Mouse (Mus musculus) hindbrain, postnatal 0 days (tissue): ENCODE results near the gene Pdxp. TPM values are rescaled to one million over a fixed set of nuclear protein-coding genes. Genes with fewer than 3 reads are reported as not detected.
A peak's percentile ranks its signal among the peaks of the same experiment; 100 is the strongest.

Experiments
- ATAC-seq: fragments of 200-750 bp; cut with Nextera tagmentation; 2 replicates; pipeline ENCODE4 v1.8.0; 2017; ENCODE audit warnings: mild to moderate bottlenecking, moderate TSS enrichment, moderate library complexity
- DNase-seq: peaks from one replicate; pipeline ENCODE4 v3.0.0-alpha.2; 2015; ENCODE audit warnings: low spot score
- H3K27ac ChIP-seq: fragments of 300-500 bp; sonication (generic); 2 replicates; pipeline ENCODE4 v1.5.1; 2014; ENCODE audit warnings: mild to moderate bottlenecking
- H3K27me3 ChIP-seq: fragments of 300-500 bp; sonication (generic); 2 replicates; pipeline ENCODE4 v1.6.1; 2014; ENCODE audit warnings: low read length, mixed read lengths; ENCODE audit not compliant: insufficient read depth
- H3K36me3 ChIP-seq: fragments of 300-500 bp; sonication (generic); 2 replicates; pipeline ENCODE4 v1.6.1; 2014; ENCODE audit warnings: low read length, mixed read lengths; ENCODE audit not compliant: insufficient read depth
- H3K4me1 ChIP-seq: fragments of 300-500 bp; sonication (generic); 2 replicates; pipeline ENCODE4 v1.6.1; 2014; ENCODE audit warnings: antibody characterized with exemption, low read length, mixed read lengths; ENCODE audit not compliant: insufficient read depth
- H3K4me2 ChIP-seq: fragments of 300-500 bp; sonication (generic); 2 replicates; pipeline ENCODE4 v1.6.1; 2014; ENCODE audit warnings: low read depth, mild to moderate bottlenecking, low read length, moderate library complexity, mixed read lengths
- H3K4me3 ChIP-seq: fragments of 300-500 bp; sonication (generic); 2 replicates; pipeline ENCODE4 v1.5.1; 2014; ENCODE audit warnings: low read length
- H3K9ac ChIP-seq: fragments of 300-500 bp; sonication (generic); replicated peaks from 2 replicates; pipeline ENCODE4 v1.6.1; 2014; ENCODE audit warnings: mild to moderate bottlenecking, low read length, moderate library complexity, mixed read lengths
- H3K9me3 ChIP-seq: fragments of 300-500 bp; sonication (generic); 2 replicates; pipeline ENCODE4 v1.6.1; 2016; ENCODE audit warnings: low read length, mixed read lengths
- CTCF ChIP-seq: IDR thresholded peaks from 2 replicates; pipeline ENCODE4 v1.5.1; 2016; ENCODE audit warnings: antibody characterized with exemption, control low read depth, low read depth
- WGBS: fragments of 180-500 bp; shearing (Covaris S2); extraction: QIAGEN DNeasy Blood & Tissue Kit; methylation state at CpG from one replicate; pipeline ENCODE4 v1.1.7; 2014; 5-methylcytosine and 5-hydroxymethylcytosine counted together
- polyA plus RNA-seq: library from polyadenylated mRNA; unstranded; fragments of >200 nt; fragmentation: Nextera tagmentation; extraction: Ambion mirVana; gene quantifications from 2 replicates; pipeline ENCODE4 v1.2.1, GENCODE M21; 2015
- total RNA-seq: library from RNA; depleted of rRNA; stranded (reverse); fragments of >200 nt; gene quantifications from 2 replicates; pipeline ENCODE4 v1.2.3, GENCODE M21; 2014

Gene Pdxp
- total and polyA plus RNA-seq, 2 experiments from 2014 or later = 141 to 300 TPM

DNA sequence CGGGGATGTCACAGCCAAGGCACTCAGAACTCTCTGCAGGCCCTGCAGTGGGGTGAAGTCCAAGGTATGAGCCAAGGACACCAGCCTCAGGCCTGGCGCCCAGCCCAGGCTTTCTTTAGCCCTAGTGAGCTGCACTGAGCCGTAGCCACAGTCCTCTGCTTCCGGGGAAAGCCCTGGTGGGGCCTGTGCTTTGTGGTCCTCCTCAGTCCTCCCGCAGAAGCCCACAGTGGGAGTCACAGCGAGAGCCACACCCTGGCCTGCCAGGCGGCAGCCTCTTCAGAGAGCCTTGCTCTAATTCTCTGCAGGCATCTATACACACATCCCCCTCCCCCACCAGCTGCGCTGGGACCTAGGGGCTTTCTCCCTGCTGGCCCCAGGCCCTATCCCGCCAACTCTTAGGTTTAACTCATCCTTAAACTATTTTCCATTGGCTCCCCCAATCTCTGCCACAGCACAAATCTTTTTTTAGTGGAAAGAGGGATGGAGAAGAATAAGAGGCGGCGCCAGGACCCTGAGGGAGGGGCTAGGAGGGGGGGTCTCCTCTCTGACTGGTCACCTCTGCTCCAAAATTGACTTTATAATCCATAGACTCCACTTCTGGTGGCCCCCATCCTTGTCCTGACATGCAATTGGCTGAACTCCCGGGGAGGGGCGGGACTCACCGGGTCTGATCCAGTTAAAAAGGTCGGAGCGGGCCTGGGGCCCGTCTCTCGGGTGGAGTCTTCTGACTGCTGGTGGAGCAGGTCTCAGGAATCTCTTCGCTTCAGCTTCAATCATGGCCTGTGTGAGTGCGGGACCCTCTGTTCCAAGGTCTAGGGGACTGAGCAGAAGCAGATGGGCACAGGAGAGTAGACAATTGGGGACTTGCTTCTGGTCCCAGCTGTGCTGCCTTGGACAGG lies 12.6 kb downstream of the Pdxp start, which contains the start of gene Lgals1:
TSS of gene Lgals1 (plus strand) at position 705 of the 899 bp plus-strand sequence.
- Histone ChIP-seq H3K27ac (peak within 1 kb of the TSS; percentile 60; the same call in 1 of the 2 replicates), H3K4me3 (peak within 1 kb of the TSS; percentile 2; the same call in 1 of the 2 replicates)
- WGBS = 8% methylated on average over 20 of the region's 20 CpGs

DNA sequence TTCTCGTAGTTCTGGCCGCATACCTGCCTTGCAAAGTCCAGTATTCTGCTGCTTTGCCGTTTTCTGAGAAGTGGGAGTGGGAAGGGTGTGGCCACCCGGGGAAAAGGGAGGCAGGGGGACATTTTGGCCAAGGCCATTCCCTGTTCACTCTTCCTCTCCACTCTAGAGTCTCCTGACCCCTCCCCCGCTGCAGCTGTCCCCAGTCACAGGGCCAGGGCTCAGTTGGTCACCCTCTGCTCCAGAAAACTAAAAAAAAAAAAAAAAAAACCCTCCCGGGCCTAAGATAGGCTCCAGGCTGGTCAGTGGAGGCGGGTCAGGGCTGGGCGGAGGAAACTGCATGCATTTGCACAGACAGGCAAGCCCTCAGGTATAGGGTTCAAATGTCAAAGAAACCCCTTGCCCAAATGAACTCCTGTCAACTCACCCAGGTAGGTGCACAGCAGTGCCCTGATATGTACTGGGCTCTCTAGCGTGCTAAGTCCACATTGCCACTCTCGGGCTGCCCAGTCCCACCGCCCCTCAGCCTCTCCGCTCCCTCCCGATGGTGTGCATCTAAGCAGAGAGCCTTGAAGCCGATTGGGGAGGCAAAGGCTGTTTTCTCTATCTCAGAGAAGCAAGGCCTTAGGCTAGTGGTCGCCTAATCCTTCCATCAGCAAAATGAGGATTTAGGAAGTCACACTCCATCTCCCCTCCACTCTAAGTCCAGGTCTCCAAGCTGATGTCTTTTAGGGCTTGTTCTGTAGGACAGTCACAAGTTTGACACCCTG lies 13.5 kb downstream of the Pdxp start:
- Histone ChIP-seq H3K36me3 (no peaks in the 10 kb centered on the region), H3K27ac (no peak overlapping the region), H3K9ac (no peak overlapping the region), H3K27me3 (no peaks in the 10 kb centered on the region), H3K4me1 (peaks cover 12% of the 10 kb centered on the region), H3K4me3 (peak overlapping the region; percentile 2; the same call in 1 of the 2 replicates), H3K9me3 (no peaks in the 10 kb centered on the region), H3K4me2 (peak overlapping the region; percentile 57)
- DNase-seq (no peak), ATAC-seq (no peak)
- TF ChIP-seq CTCF = no peak
- 27% methylated on average over 15 of the region's 15 CpGs for WGBS

More for the DNA sequence above, 12.6 kb downstream of the Pdxp start, which contains the start of gene Lgals1:
- no peak for TF ChIP-seq CTCF
- ATAC-seq (peak; percentile 80), DNase-seq (peak; percentile 87)
- Histone ChIP-seq H3K4me2 (peak within 1 kb of the TSS; percentile 57), H3K4me1 (peaks cover 12% of the 10 kb centered on the region), H3K9me3 (no peaks in the 10 kb centered on the region), H3K27me3 (no peaks in the 10 kb centered on the region), H3K36me3 (no peaks in the 10 kb centered on the region), H3K9ac (no peak within 1 kb of the TSS)

DNA sequence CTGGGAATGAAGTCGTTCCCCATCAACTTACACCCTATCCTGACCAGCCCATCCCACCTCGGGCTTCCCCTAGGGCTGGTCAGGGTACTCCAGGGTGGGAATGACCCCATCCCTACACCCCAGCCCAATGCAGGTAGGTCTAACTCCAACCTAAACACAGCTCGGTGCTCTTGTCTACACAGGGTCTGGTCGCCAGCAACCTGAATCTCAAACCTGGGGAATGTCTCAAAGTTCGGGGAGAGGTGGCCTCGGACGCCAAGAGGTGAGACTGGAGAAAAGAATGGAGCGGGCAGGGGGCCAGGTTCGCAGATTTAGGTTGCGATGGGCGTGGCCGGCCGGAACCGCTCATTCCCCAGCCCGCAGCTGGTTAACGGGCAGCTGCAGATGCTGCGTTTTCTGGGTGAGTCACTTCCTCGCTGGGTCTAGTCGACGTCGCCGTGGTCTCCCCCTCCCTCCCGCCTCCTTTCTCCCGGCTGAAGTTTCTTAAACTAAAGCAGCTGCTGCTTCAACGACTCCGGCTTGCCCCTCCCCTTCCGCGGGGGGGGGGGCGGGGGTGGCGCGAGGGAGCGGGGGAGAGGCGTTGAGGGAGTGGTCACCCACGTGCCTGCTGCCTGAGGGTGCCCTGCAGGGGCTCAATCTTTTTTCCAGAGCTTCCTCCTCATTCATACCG lies 14.2 kb downstream of the Pdxp start:
- H3K27ac ChIP-seq = no peak overlapping the region
- no peaks in the 10 kb centered on the region for H3K9me3 ChIP-seq
- DNase-seq (peak; percentile 53), ATAC-seq (no peak)
- H3K27me3 ChIP-seq = no peaks in the 10 kb centered on the region
- peaks cover 12% of the 10 kb centered on the region for H3K4me1 ChIP-seq
- H3K4me3 ChIP-seq = peak overlapping the region; percentile 18
- H3K36me3 ChIP-seq = no peaks in the 10 kb centered on the region
- H3K4me2 ChIP-seq = peak overlapping the region; percentile 57
- H3K9ac ChIP-seq = 0 out of 2 replicates have a peak overlapping the region, but pooled peaks have one; percentile 9
- no peak for TF ChIP-seq CTCF
- under 1% methylated on average over 29 of the region's 35 CpGs for WGBS

DNA sequence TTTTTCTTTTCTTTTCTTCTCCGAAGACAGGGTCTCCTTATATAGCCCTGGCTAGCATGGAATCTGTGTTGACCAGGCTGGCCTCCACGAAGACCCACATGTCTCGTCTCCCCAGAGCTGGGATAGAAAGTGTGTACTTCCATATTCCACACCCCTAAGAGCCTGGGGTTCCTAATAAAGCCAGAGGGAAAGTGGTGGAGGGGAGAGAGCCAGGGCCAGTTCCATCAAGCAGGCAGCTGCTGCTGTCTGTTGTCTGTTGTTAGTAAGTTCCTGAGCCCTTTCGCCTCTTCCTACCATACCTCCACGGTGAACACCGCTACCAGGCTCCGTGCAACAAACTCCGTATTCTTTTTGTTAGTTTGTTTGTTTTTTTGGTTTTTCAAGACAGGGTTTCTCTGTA lies 14.8 kb downstream of the Pdxp start:
- ATAC-seq (no peak), DNase-seq (no peak)
- no peak for TF ChIP-seq CTCF
- H3K27me3 ChIP-seq = no peaks in the 10 kb centered on the region
- H3K4me2 ChIP-seq = peak overlapping the region; percentile 57
- H3K9ac ChIP-seq = no peak overlapping the region
- H3K36me3 ChIP-seq = no peaks in the 10 kb centered on the region
- H3K9me3 ChIP-seq = no peaks in the 10 kb centered on the region
- no peak overlapping the region for H3K4me3 ChIP-seq
- peaks cover 12% of the 10 kb centered on the region for H3K4me1 ChIP-seq
- WGBS = 50% methylated on average over 8 of the region's 8 CpGs
- H3K27ac ChIP-seq = no peak overlapping the region

DNA sequence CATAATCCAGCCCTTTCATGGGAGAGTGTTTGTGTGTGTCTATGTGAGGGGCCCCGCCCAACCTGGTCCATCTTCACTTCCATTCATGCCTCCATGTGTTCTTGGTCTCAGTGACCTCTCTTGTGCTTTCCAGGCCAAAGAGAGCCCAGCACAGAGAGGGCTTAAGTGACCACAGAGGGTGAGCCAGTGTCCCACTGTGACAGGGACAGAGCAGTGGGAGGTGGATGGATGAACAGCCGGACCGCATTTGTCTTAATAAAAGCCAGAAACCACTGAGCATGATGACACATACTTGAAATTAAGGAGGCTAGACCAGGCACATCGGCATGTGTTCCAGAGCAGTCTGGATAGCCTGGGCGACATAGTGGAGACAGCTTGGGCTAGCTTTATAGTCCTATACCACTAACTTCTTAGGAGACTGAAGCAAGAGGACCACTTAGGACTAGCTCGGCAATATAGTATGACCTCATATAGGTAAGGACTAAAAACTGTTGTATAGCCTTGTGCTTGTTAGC lies 16.5 kb downstream of the Pdxp start:
- no peak for TF ChIP-seq CTCF
- H3K36me3 ChIP-seq = no peaks in the 10 kb centered on the region
- 91% methylated on average over 6 of the region's 6 CpGs for WGBS

More for the DNA sequence above, 16.5 kb downstream of the Pdxp start:
- Histone ChIP-seq H3K9me3 (no peaks in the 10 kb centered on the region), H3K4me3 (no peak overlapping the region), H3K9ac (no peak overlapping the region), H3K4me1 (peaks cover 12% of the 10 kb centered on the region), H3K27ac (no peak overlapping the region), H3K4me2 (no peak overlapping the region), H3K27me3 (no peaks in the 10 kb centered on the region)
- no peak for DNase-seq
- no peak for ATAC-seq
